Mouse (Mus musculus): ENCODE data around the gene Polr1c. TPM values are rescaled to one million over a fixed set of nuclear protein-coding genes. Genes with fewer than 3 reads are reported as not detected.

The Polr1c gene
- polyA plus RNA-seq, 1 experiment = 125 TPM

DNA sequence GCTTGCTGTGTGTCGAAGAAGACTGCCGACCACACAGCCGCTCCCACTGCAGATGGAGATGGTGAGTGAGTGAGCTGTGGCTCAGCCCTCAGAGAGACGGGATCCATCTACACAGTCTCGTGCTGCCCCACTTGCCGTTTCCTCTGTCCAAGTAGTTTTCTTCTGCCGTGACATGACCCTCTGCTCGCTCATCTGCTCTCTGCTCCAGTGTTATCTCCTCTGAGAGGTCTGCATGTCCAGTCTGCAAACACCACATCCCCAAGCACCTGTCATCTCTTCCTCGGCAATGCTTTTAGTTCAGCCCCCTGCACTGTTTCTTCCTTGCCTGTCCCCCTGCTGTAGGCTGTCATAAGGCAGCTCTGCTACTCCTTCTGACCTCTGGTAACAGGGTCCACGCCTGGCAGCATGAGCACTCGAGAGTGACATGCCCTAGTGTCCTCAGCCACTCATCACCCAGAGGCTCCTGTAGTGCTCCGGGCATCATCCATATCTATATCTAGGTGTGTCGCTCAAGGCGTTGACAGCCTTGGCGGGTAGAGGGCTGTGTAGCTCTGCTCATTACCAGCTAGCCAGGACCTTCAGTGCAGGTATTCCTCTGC, 8.2 kb downstream of the Polr1c start:
- Histone ChIP-seq H3K79me3 (ENCODE audit: low read depth) (peaks cover 2% of the 10 kb centered on the region), H3ac (ENCODE audit: control insufficient read depth, insufficient read length, low read depth) (no peak overlapping the region), H3K79me2 (ENCODE audit: control insufficient read depth, insufficient read depth) (peaks cover 6% of the 10 kb centered on the region), H3K4me3 (ENCODE audit: insufficient read depth, poor library complexity, severe bottlenecking) (no peak overlapping the region), H3K27me3 (ENCODE audit: control insufficient read depth, insufficient read depth, insufficient read length) (no peaks in the 10 kb centered on the region), H3K36me3 (ENCODE audit: control insufficient read depth, insufficient read depth) (peaks cover 88% of the 10 kb centered on the region)
- TF ChIP-seq CTCF (IDR thresholded peaks at IDR 0.05; ENCODE audit: control insufficient read depth, insufficient read depth, insufficient read length) = no peak
- no peak for TF ChIP-seq MYOD1 (IDR thresholded peaks at IDR 0.05; ENCODE audit: control insufficient read depth, insufficient read length, low read depth)

- Histone ChIP-seq H3K79me2 (ENCODE audit: control insufficient read depth, insufficient read depth) (no peaks in the 10 kb centered on the region), H3K27me3 (ENCODE audit: control insufficient read depth, insufficient read depth, insufficient read length) (no peaks in the 10 kb centered on the region), H3K36me3 (ENCODE audit: control insufficient read depth, insufficient read depth) (peaks cover 81% of the 10 kb centered on the region), H3K4me3 (ENCODE audit: insufficient read depth, poor library complexity, severe bottlenecking) (no peak overlapping the region), H3K79me3 (ENCODE audit: low read depth) (no peaks in the 10 kb centered on the region), H3ac (ENCODE audit: control insufficient read depth, insufficient read length, low read depth) (no peak overlapping the region)
- TF ChIP-seq CEBPB (IDR thresholded peaks at IDR 0.05; ENCODE audit: low read depth) = no peak
- no peak for TF ChIP-seq FOSL1 (IDR thresholded peaks at IDR 0.05; ENCODE audit: insufficient read depth, low read length, poor library complexity, severe bottlenecking)
- no peak for TF ChIP-seq MYOD1 (IDR thresholded peaks at IDR 0.05; ENCODE audit: control insufficient read depth, insufficient read length, low read depth)
- no peak for TF ChIP-seq CTCF (IDR thresholded peaks at IDR 0.05; ENCODE audit: control insufficient read depth, insufficient read depth, insufficient read length)
- no peak for TF ChIP-seq MAX (IDR thresholded peaks at IDR 0.05)
- no peak for TF ChIP-seq MYOG (IDR thresholded peaks at IDR 0.05; ENCODE audit: control insufficient read depth, extremely low read depth, insufficient read length)
- TF ChIP-seq USF1 (IDR thresholded peaks at IDR 0.05; ENCODE audit: low read depth) = no peak
These were observed 10.4 kb downstream of the Polr1c start for GRCm38 (mm10) chr17:46237480-46237879.

- Histone ChIP-seq H3K27me3 (ENCODE audit: control insufficient read depth, insufficient read depth, insufficient read length) (no peaks in the 10 kb centered on the region), H3ac (ENCODE audit: control insufficient read depth, insufficient read length, low read depth) (no peak overlapping the region), H3K79me3 (ENCODE audit: low read depth) (no peaks in the 10 kb centered on the region), H3K4me3 (ENCODE audit: insufficient read depth, poor library complexity, severe bottlenecking) (no peak overlapping the region), H3K36me3 (ENCODE audit: control insufficient read depth, insufficient read depth) (peaks cover 77% of the 10 kb centered on the region), H3K79me2 (ENCODE audit: control insufficient read depth, insufficient read depth) (no peaks in the 10 kb centered on the region)
- TF ChIP-seq USF1 (IDR thresholded peaks at IDR 0.05; ENCODE audit: low read depth) (no peak), CTCF (IDR thresholded peaks at IDR 0.05; ENCODE audit: control insufficient read depth, insufficient read depth, insufficient read length) (no peak), MAX (IDR thresholded peaks at IDR 0.05) (no peak), FOSL1 (IDR thresholded peaks at IDR 0.05; ENCODE audit: insufficient read depth, low read length, poor library complexity, severe bottlenecking) (no peak), MYOG (IDR thresholded peaks at IDR 0.05; ENCODE audit: control insufficient read depth, extremely low read depth, insufficient read length) (no peak), MYOD1 (IDR thresholded peaks at IDR 0.05; ENCODE audit: control insufficient read depth, insufficient read length, low read depth) (no peak), CEBPB (IDR thresholded peaks at IDR 0.05; ENCODE audit: low read depth) (no peak)
These were observed 10.8 kb downstream of the Polr1c start for GRCm38 (mm10) chr17:46237079-46237478.

DNA sequence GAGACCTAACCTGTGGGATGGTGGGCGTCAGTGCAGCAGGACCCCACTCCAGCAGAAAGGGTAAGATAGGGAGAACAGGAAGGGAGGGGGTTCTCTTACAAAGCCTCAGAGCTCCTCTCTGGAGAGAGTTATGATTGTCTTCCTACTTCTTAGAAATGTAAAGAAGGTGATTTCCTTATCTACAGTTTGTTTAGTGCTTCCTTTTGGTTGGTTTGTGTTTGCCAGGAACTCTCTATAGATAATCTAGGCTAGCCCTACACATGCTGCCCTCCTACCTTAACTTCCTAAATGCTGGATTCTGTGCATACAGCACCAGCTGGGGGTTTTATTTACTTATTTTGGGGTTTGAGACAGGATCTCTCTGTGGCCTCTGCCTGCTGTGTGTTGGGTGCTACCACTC, 11.8 kb downstream of the Polr1c start:
- Histone ChIP-seq H3K79me2 (ENCODE audit: control insufficient read depth, insufficient read depth) (peaks cover under 1% of the 10 kb centered on the region), H3ac (ENCODE audit: control insufficient read depth, insufficient read length, low read depth) (no peak overlapping the region), H3K36me3 (ENCODE audit: control insufficient read depth, insufficient read depth) (peaks cover 77% of the 10 kb centered on the region), H3K4me3 (ENCODE audit: insufficient read depth, poor library complexity, severe bottlenecking) (no peak overlapping the region), H3K79me3 (ENCODE audit: low read depth) (no peaks in the 10 kb centered on the region), H3K27me3 (ENCODE audit: control insufficient read depth, insufficient read depth, insufficient read length) (no peaks in the 10 kb centered on the region)
- TF ChIP-seq CEBPB (IDR thresholded peaks at IDR 0.05; ENCODE audit: low read depth) (no peak), MAX (IDR thresholded peaks at IDR 0.05) (no peak)

DNA sequence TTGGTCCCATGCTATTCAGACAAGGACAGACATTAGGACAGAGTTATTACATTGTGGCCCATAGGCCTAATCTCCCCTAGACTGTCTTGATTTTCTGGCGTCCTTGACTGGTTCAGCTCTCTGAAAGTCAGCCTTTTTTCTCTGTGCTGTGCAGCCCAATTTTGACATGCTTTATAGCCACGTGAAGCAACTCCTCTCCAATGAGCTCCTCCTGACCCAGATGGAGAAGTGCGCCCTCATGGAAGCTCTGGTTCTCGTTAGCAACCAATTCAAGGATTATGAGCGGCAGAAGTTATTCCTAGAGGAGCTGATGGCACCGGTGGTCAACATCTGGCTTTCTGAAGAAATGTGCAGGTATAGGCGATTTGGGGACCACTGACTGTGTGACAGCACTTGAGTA, 20.3 kb downstream of the Polr1c start:
- H3K36me3 ChIP-seq (ENCODE audit: control insufficient read depth, insufficient read depth) = peaks cover 92% of the 10 kb centered on the region
- no peaks in the 10 kb centered on the region for H3K79me3 ChIP-seq (ENCODE audit: low read depth)

GRCm38 (mm10) chr17:46221601-46222000, 26.3 kb downstream of the Polr1c start:
- H3K79me2 ChIP-seq (ENCODE audit: control insufficient read depth, insufficient read depth) = no peaks in the 10 kb centered on the region
- no peak overlapping the region for H3ac ChIP-seq (ENCODE audit: control insufficient read depth, insufficient read length, low read depth)
- H3K4me3 ChIP-seq (ENCODE audit: insufficient read depth, poor library complexity, severe bottlenecking) = no peak overlapping the region
- TF ChIP-seq MYOD1 (IDR thresholded peaks at IDR 0.05; ENCODE audit: control insufficient read depth, insufficient read length, low read depth) (no peak), MYOG (IDR thresholded peaks at IDR 0.05; ENCODE audit: control insufficient read depth, extremely low read depth, insufficient read length) (no peak), USF1 (IDR thresholded peaks at IDR 0.05; ENCODE audit: low read depth) (no peak), CTCF (IDR thresholded peaks at IDR 0.05; ENCODE audit: control insufficient read depth, insufficient read depth, insufficient read length) (no peak), FOSL1 (IDR thresholded peaks at IDR 0.05; ENCODE audit: insufficient read depth, low read length, poor library complexity, severe bottlenecking) (no peak), CEBPB (IDR thresholded peaks at IDR 0.05; ENCODE audit: low read depth) (no peak), MAX (IDR thresholded peaks at IDR 0.05) (no peak)
- peaks cover 98% of the 10 kb centered on the region for H3K36me3 ChIP-seq (ENCODE audit: control insufficient read depth, insufficient read depth)
- H3K79me3 ChIP-seq (ENCODE audit: low read depth) = no peaks in the 10 kb centered on the region
- H3K27me3 ChIP-seq (ENCODE audit: control insufficient read depth, insufficient read depth, insufficient read length) = no peaks in the 10 kb centered on the region

More for the DNA sequence above, 20.3 kb downstream of the Polr1c start:
- TF ChIP-seq USF1 (IDR thresholded peaks at IDR 0.05; ENCODE audit: low read depth) (no peak), FOSL1 (IDR thresholded peaks at IDR 0.05; ENCODE audit: insufficient read depth, low read length, poor library complexity, severe bottlenecking) (no peak)
- H3K27me3 ChIP-seq (ENCODE audit: control insufficient read depth, insufficient read depth, insufficient read length) = no peaks in the 10 kb centered on the region
- H3K79me2 ChIP-seq (ENCODE audit: control insufficient read depth, insufficient read depth) = peaks cover 11% of the 10 kb centered on the region
- H3K4me3 ChIP-seq (ENCODE audit: insufficient read depth, poor library complexity, severe bottlenecking) = no peak overlapping the region
- H3ac ChIP-seq (ENCODE audit: control insufficient read depth, insufficient read length, low read depth) = no peak overlapping the region

Data from C2C12 (cell line).